Mouse (Mus musculus) MEL (cell line): ENCODE results near the gene Commd3. TPM values are rescaled to one million over a fixed set of nuclear protein-coding genes. Genes with fewer than 3 reads are reported as not detected.

Source experiments
- DNase-seq: peaks from one replicate; pipeline ENCODE4 v3.0.0; 2011; ENCODE audit warnings: low read depth, low spot score
- H3K27ac ChIP-seq: 2 replicates; pipeline ENCODE4 v1.5.1; 2012; ENCODE audit warnings: low read depth, mild to moderate bottlenecking, control low read depth, low read length, moderate library complexity; ENCODE audit not compliant: control insufficient read depth
- H3K27me3 ChIP-seq, 2 experiments: fragments of 150-350 bp in 1 of 2; sonication (generic) in 1 of 2; 2 replicates each; pipeline ENCODE4 v1.6.1; 2012; ENCODE audit warnings: low read length in 2 of 2, mild to moderate bottlenecking in 2 of 2, improper control_type of control experiment in 1 of 2, moderate library complexity in 1 of 2; ENCODE audit not compliant: insufficient read depth in 2 of 2, control insufficient read depth in 1 of 2
- H3K36me3 ChIP-seq, 2 experiments: 2 replicates each; pipeline ENCODE4 v1.6.1; 2012 to 2014; ENCODE audit warnings: low read length in 2 of 2, improper control_type of control experiment in 1 of 2, inconsistent platforms in 1 of 2, mild to moderate bottlenecking in 1 of 2; ENCODE audit not compliant: insufficient read depth in 2 of 2, control insufficient read depth in 1 of 2
- H3K4me1 ChIP-seq, 2 experiments: fragments of 150-350 bp in 1 of 2; sonication (generic) in 1 of 2; 2 replicates each; pipeline ENCODE4 v1.6.1; 2012; ENCODE audit warnings: low read length in 2 of 2, improper control_type of control experiment in 1 of 2, mild to moderate bottlenecking in 1 of 2; ENCODE audit not compliant: insufficient read depth in 2 of 2, control insufficient read depth in 1 of 2
- H3K4me3 ChIP-seq, 2 experiments: fragments of 150-350 bp in 1 of 2; sonication (generic) in 1 of 2; 2 replicates each; pipeline ENCODE4 v1.5.1; 2012; ENCODE audit warnings: low read depth in 2 of 2, low read length in 2 of 2, mild to moderate bottlenecking in 2 of 2, moderate library complexity in 2 of 2, control low read depth in 1 of 2, improper control_type of control experiment in 1 of 2; ENCODE audit not compliant: control insufficient read depth in 1 of 2, insufficient read depth in 1 of 2
- H3K79me2 ChIP-seq: 2 replicates; pipeline ENCODE4 v1.6.1; 2012; ENCODE audit warnings: mild to moderate bottlenecking, low read length, moderate library complexity; ENCODE audit not compliant: control insufficient read depth, poor library complexity, insufficient read depth
- H3K9ac ChIP-seq: 2 replicates; pipeline ENCODE4 v1.6.1; 2012; ENCODE audit warnings: low read depth, mild to moderate bottlenecking, control low read depth, low read length, moderate library complexity; ENCODE audit not compliant: control insufficient read depth, poor library complexity, severe bottlenecking
- H3K9me3 ChIP-seq: fragments of 150-350 bp; sonication (generic); replicated peaks from 2 replicates; pipeline ENCODE4 v1.6.1; 2012; ENCODE audit warnings: mild to moderate bottlenecking, low read length, improper control_type of control experiment, moderate library complexity; ENCODE audit not compliant: insufficient read depth
- CHD2 ChIP-seq: IDR thresholded peaks from 2 replicates; pipeline ENCODE4 v1.6.1; 2011; ENCODE audit warnings: low read length, improper control_type of control experiment
- GABPA ChIP-seq: IDR thresholded peaks from 2 replicates; pipeline ENCODE4 v1.6.1; 2012; ENCODE audit warnings: low read depth, mild to moderate bottlenecking, inconsistent platforms, low read length, improper control_type of control experiment, moderate library complexity
- JUND ChIP-seq: IDR thresholded peaks from 2 replicates; pipeline ENCODE4 v1.6.1; 2011; ENCODE audit warnings: low read depth, mild to moderate bottlenecking, improper control_type of control experiment, low read length
- KAT2A ChIP-seq: conservative IDR thresholded peaks from 2 replicates; pipeline ENCODE4 v1.6.1; 2012; ENCODE audit warnings: low read depth, low read length, improper control_type of control experiment, inconsistent platforms
- MAFK ChIP-seq: IDR thresholded peaks from 2 replicates; pipeline ENCODE4 v1.6.1; 2011; ENCODE audit warnings: low read depth, mild to moderate bottlenecking, low read length, improper control_type of control experiment, borderline replicate concordance
- MAX ChIP-seq: IDR thresholded peaks from 2 replicates; pipeline ENCODE4 v1.6.1; 2011; ENCODE audit warnings: low read length, improper control_type of control experiment
- MAZ ChIP-seq: IDR thresholded peaks from 2 replicates; pipeline ENCODE4 v1.6.1; 2012; ENCODE audit warnings: low read depth, mild to moderate bottlenecking, inconsistent platforms, low read length, improper control_type of control experiment
- MXI1 ChIP-seq: IDR thresholded peaks from 2 replicates; pipeline ENCODE4 v1.6.1; 2011; ENCODE audit warnings: mild to moderate bottlenecking, low read depth, low read length, improper control_type of control experiment
- POLR2A ChIP-seq, 2 experiments: IDR thresholded peaks; 2 replicates each; pipeline ENCODE4 v1.6.1; 2011 to 2012; ENCODE audit warnings: low read length in 2 of 2, mild to moderate bottlenecking in 2 of 2, control low read depth in 1 of 2, improper control_type of control experiment in 1 of 2, low read depth in 1 of 2, moderate library complexity in 1 of 2; ENCODE audit not compliant: control insufficient read depth in 1 of 2, insufficient read depth in 1 of 2, poor library complexity in 1 of 2
- POLR2AphosphoS5 ChIP-seq: IDR thresholded peaks from 2 replicates; pipeline ENCODE4 v1.6.1; 2012; ENCODE audit warnings: low read depth, borderline replicate concordance, mild to moderate bottlenecking, inconsistent platforms, low read length, moderate library complexity, mixed read lengths
- RAD21 ChIP-seq: IDR thresholded peaks from 2 replicates; pipeline ENCODE4 v1.6.1; 2011; ENCODE audit warnings: mild to moderate bottlenecking, low read depth, low read length, improper control_type of control experiment
- SIN3A ChIP-seq: IDR thresholded peaks from 2 replicates; pipeline ENCODE4 v1.6.1; 2012; ENCODE audit warnings: low read length, improper control_type of control experiment, inconsistent platforms
- SMC3 ChIP-seq: IDR thresholded peaks from 2 replicates; pipeline ENCODE4 v1.6.1; 2011; ENCODE audit warnings: low read depth, low read length, improper control_type of control experiment
- TAL1 ChIP-seq: IDR thresholded peaks from 2 replicates; pipeline ENCODE4 v1.6.1; 2012; ENCODE audit warnings: mild to moderate bottlenecking, inconsistent platforms, low read length, moderate library complexity, mixed read lengths
- TCF12 ChIP-seq: IDR thresholded peaks from 2 replicates; pipeline ENCODE4 v1.6.1; 2014; ENCODE audit warnings: low read depth, mild to moderate bottlenecking, inconsistent platforms, low read length, improper control_type of control experiment, moderate library complexity
- UBTF ChIP-seq: IDR thresholded peaks from 2 replicates; pipeline ENCODE4 v1.6.1; 2012; ENCODE audit warnings: low read depth, mild to moderate bottlenecking, inconsistent platforms, low read length, improper control_type of control experiment, moderate library complexity, borderline replicate concordance; ENCODE audit not compliant: insufficient read depth
- USF1 ChIP-seq: IDR thresholded peaks from 2 replicates; pipeline ENCODE4 v1.6.1; 2014; ENCODE audit warnings: low read depth, mild to moderate bottlenecking, inconsistent platforms, low read length, improper control_type of control experiment, moderate library complexity
- USF2 ChIP-seq, 2 experiments: IDR thresholded peaks; 2 replicates each; pipeline ENCODE4 v1.6.1; 2011 to 2012; ENCODE audit warnings: improper control_type of control experiment in 2 of 2, low read length in 2 of 2, borderline replicate concordance in 1 of 2, inconsistent platforms in 1 of 2, low read depth in 1 of 2, mild to moderate bottlenecking in 1 of 2; ENCODE audit not compliant: insufficient read depth in 1 of 2
- ZC3H11A ChIP-seq: IDR thresholded peaks from 2 replicates; pipeline ENCODE4 v1.6.1; 2012; ENCODE audit warnings: low read depth, mild to moderate bottlenecking, inconsistent platforms, low read length, improper control_type of control experiment
- ZKSCAN1 ChIP-seq: IDR thresholded peaks from 2 replicates; pipeline ENCODE4 v1.6.1; 2012; ENCODE audit warnings: low read depth, mild to moderate bottlenecking, inconsistent platforms, low read length, improper control_type of control experiment, moderate library complexity
- ZNF384 ChIP-seq: IDR thresholded peaks from 2 replicates; pipeline ENCODE4 v1.6.1; 2012; ENCODE audit warnings: low read depth, mild to moderate bottlenecking, inconsistent platforms, low read length, improper control_type of control experiment
- polyA plus RNA-seq, 2 experiments: library from polyadenylated mRNA; stranded (reverse) in 1 of 2; unstranded in 1 of 2; fragments of >175 nt in 1 of 2; fragments of >200 nt in 1 of 2; gene quantifications; 2 replicates each; pipeline versions ENCODE4 v1.2.1 to v1.2.4; 2012; ENCODE audit warnings: low replicate concordance in 2 of 2, low read depth in 1 of 2; ENCODE audit not compliant: insufficient read length in 2 of 2, insufficient read depth in 1 of 2, missing spikeins in 1 of 2
- total RNA-seq: library from RNA; depleted of rRNA; stranded (reverse); fragments of 300-350 nt; gene quantifications from 2 replicates; pipeline ENCODE4 v1.2.3, GENCODE M21; 2012

The Commd3 gene
- total and polyA plus RNA-seq, 3 experiments: 47.0 to 70.7 TPM; not detected in 1

- Histone ChIP-seq H3K9ac (no peak overlapping the region), H3K79me2 (peaks cover 31% of the 10 kb centered on the region), H3K36me3 (peaks cover 8 to 19% of the 10 kb centered on the region in 2 experiments), H3K27me3 (peaks cover 0 to 3% of the 10 kb centered on the region in 2 experiments; a peak in 1 of 4 replicates), H3K27ac (no peak overlapping the region), H3K9me3 (no peaks in the 10 kb centered on the region), H3K4me1 (peaks cover 6 to 9% of the 10 kb centered on the region in 2 experiments), H3K4me3 (no peak overlapping the region)
- TF ChIP-seq TCF12 (no peak), USF1 (no peak), MAZ (no peak), POLR2A (IDR thresholded peaks at IDR 0.05; ENCODE audit: control insufficient read depth in 1 of 2, insufficient read depth in 1 of 2, low read depth in 1 of 2, low read length in 2 of 2, poor library complexity in 1 of 2) (no peak)
- no peak for DNase-seq
These were observed 8.3 kb downstream of the Commd3 start for GRCm38 (mm10) chr2:18680501-18680900.

GRCm38 (mm10) chr2:18680961-18681360 lies 8.8 kb downstream of the Commd3 start:
- no peak for DNase-seq
- Histone ChIP-seq H3K36me3 (peaks cover 8 to 15% of the 10 kb centered on the region in 2 experiments), H3K9me3 (no peaks in the 10 kb centered on the region), H3K27ac (no peak overlapping the region), H3K9ac (no peak overlapping the region), H3K27me3 (peaks cover 0 to 3% of the 10 kb centered on the region in 2 experiments; a peak in 1 of 4 replicates), H3K4me3 (no peak overlapping the region)
- TF ChIP-seq MAX: no peak
- TF ChIP-seq KAT2A: no peak
- TF ChIP-seq, all 39 proteins: peak for 0
- peaks cover 31% of the 10 kb centered on the region for H3K79me2 ChIP-seq
- peaks cover 5 to 6% of the 10 kb centered on the region in 2 experiments for H3K4me1 ChIP-seq

- Histone ChIP-seq H3K27ac (no peak overlapping the region), H3K9me3 (no peaks in the 10 kb centered on the region), H3K4me1 (peaks cover 0 to 1% of the 10 kb centered on the region in 2 experiments; a peak in 3 of 4 replicates), H3K9ac (no peak overlapping the region), H3K79me2 (peaks cover 9% of the 10 kb centered on the region; the same call in 1 of the 2 replicates), H3K4me3 (no peak overlapping the region), H3K27me3 (no peaks in the 10 kb centered on the region), H3K36me3 (peaks cover 8% of the 10 kb centered on the region in 2 experiments)
- TF ChIP-seq ZKSCAN1 (no peak), USF2 (IDR thresholded peaks at IDR 0.05; ENCODE audit: borderline replicate concordance in 1 of 2, insufficient read depth in 1 of 2, low read depth in 1 of 2, low read length in 2 of 2) (no peak), GABPA (no peak), MXI1 (no peak), UBTF (no peak), MAFK (no peak), SMC3 (no peak), CHD2 (no peak), TAL1 (no peak), ZNF384 (no peak), POLR2AphosphoS5 (no peak), POLR2A (IDR thresholded peaks at IDR 0.05; ENCODE audit: control insufficient read depth in 1 of 2, insufficient read depth in 1 of 2, low read depth in 1 of 2, low read length in 2 of 2, poor library complexity in 1 of 2) (no peak), USF1 (no peak), RAD21 (no peak), JUND (no peak), SIN3A (no peak), ZC3H11A (no peak)
- no peak for DNase-seq
These were observed 11.9 kb downstream of the Commd3 start for GRCm38 (mm10) chr2:18684062-18684461.
